ENCODE assay signal across 31 mouse cellular contexts in genomic region chr7:79588284-79588683, GRCm38 (mm10). TPM values are rescaled to one million over a fixed set of nuclear protein-coding genes. Genes with fewer than 3 reads are reported as not detected.
DNase-seq lines count a peak whose midpoint lies in the region; ATAC-seq and TF ChIP-seq lines count a peak whose summit lies in the region.
"Had no signal": no experiment of that assay in that cellular context is flagged by ENCODE, and none has a peak within 500 bp of the region (broad histone marks: within the 10 kb centered on the region; RNA-seq: fewer than 3 reads in every experiment).

No protein-coding gene starts in this region.

- DNase-seq in forebrain, embryonic 10.5 days (ENCODE audit: extremely low spot score, low spot score) = no peak
- DNase-seq in liver, adult 2 months (ENCODE audit: extremely low read depth, low read depth, low spot score) = peak; percentile 5
- no peak for DNase-seq in liver, postnatal 0 days
- DNase-seq in ES-E14 (ENCODE audit: low read depth, low spot score) = no peak
- DNase-seq in brain, embryonic 14.5 days (ENCODE audit: low read depth) = peak; percentile 70
- DNase-seq in gastrocnemius, postnatal 14 days = no peak
- DNase-seq: adrenal gland, postnatal 14 days; cerebellum, adult 8-10 months; cerebellum, postnatal 25 days; gastrocnemius, adult 2 months; heart, postnatal 10 days; kidney, adult 8-10 months; kidney, postnatal 10 days; layer of hippocampus, postnatal 36 days; lung, embryonic 14.5 days; lung, postnatal 14 days; midbrain, embryonic 14.5 days had no signal

- H3K9me3 ChIP-seq in forebrain, embryonic 12.5 days = peaks cover 6% of the 10 kb centered on the region
- H3K9me3 ChIP-seq in forebrain, embryonic 10.5 days = peaks cover 8% of the 10 kb centered on the region; the same call in 1 of the 2 replicates
- H3K9me3 ChIP-seq in liver, postnatal 0 days (ENCODE audit: low read length) = no peaks in the 10 kb centered on the region
- no peaks in the 10 kb centered on the region for H3K9me3 ChIP-seq in ES-E14 (ENCODE audit: control insufficient read depth, insufficient read depth, low read depth, low read length)
- H3K9me3 ChIP-seq in kidney, embryonic 16.5 days (ENCODE audit: low read length) = peaks cover 7% of the 10 kb centered on the region
- H3K9me3 ChIP-seq: hindbrain, embryonic 15.5 days; limb, embryonic 10.5 days had no signal

- TF ChIP-seq CTCF in liver, adult 2 months (IDR thresholded peaks at IDR 0.05; ENCODE audit: low read depth, low read length) = no peak
- TF ChIP-seq CTCF in liver, postnatal 0 days (IDR thresholded peaks at IDR 0.05; ENCODE audit: low read depth) = no peak
- no peak for TF ChIP-seq CTCF in brain, embryonic 14.5 days (IDR thresholded peaks at IDR 0.05; ENCODE audit: borderline replicate concordance, extremely low read depth, insufficient read depth, insufficient read length)

- no peaks in the 10 kb centered on the region for H3K79me2 ChIP-seq in liver, adult 2 months (ENCODE audit: control insufficient read depth, insufficient read depth, low read length)

- H3K36me3 ChIP-seq in forebrain, embryonic 12.5 days (replicated peaks) = no peaks in the 10 kb centered on the region
- no peaks in the 10 kb centered on the region for H3K36me3 ChIP-seq in forebrain, embryonic 10.5 days (replicated peaks)
- no peaks in the 10 kb centered on the region for H3K36me3 ChIP-seq in liver, adult 2 months (ENCODE audit: control insufficient read depth, insufficient read depth, low read length)
- no peaks in the 10 kb centered on the region for H3K36me3 ChIP-seq in liver, postnatal 0 days (replicated peaks; ENCODE audit: insufficient read depth, low read length)
- H3K36me3 ChIP-seq in ES-E14 (ENCODE audit: control insufficient read depth, insufficient read depth, low read length, poor library complexity, severe bottlenecking) = no peaks in the 10 kb centered on the region
- no peaks in the 10 kb centered on the region for H3K36me3 ChIP-seq in kidney, embryonic 16.5 days (ENCODE audit: insufficient read depth, low read length)
- H3K36me3 ChIP-seq: heart, embryonic 13.5 days; hindbrain, embryonic 15.5 days; limb, embryonic 10.5 days; limb, embryonic 15.5 days; neural tube, embryonic 12.5 days had no signal

- no peak for ATAC-seq in forebrain, embryonic 12.5 days (ENCODE audit: low FRiP score)
- ATAC-seq in liver, postnatal 0 days = no peak
- no peak for ATAC-seq in kidney, embryonic 16.5 days (ENCODE audit: low FRiP score, low TSS enrichment)
- ATAC-seq: Patski had no signal

- H3K4me1 ChIP-seq in forebrain, embryonic 12.5 days = peaks cover 46% of the 10 kb centered on the region
- peaks cover 47% of the 10 kb centered on the region for H3K4me1 ChIP-seq in forebrain, embryonic 10.5 days
- H3K4me1 ChIP-seq in liver, adult 2 months (ENCODE audit: control insufficient read depth, insufficient read depth, low read length) = 0 out of 2 replicates have a peak, but pooled peaks cover 2% of the 10 kb centered on the region
- H3K4me1 ChIP-seq in liver, postnatal 0 days (ENCODE audit: insufficient read depth) = no peaks in the 10 kb centered on the region
- peaks cover 0 to 11% of the 10 kb centered on the region in 2 experiments; a peak in 1 of 4 replicates for H3K4me1 ChIP-seq in ES-E14 (ENCODE audit: control insufficient read depth in 2 of 2, insufficient read depth in 2 of 2, low read length in 2 of 2, poor library complexity in 1 of 2)
- peaks cover 11% of the 10 kb centered on the region for H3K4me1 ChIP-seq in kidney, embryonic 16.5 days (ENCODE audit: insufficient read depth, low read length)

- H3K9ac ChIP-seq in forebrain, embryonic 12.5 days = no peak overlapping the region
- H3K9ac ChIP-seq in liver, adult 2 months (ENCODE audit: low read depth, low read length) = no peak overlapping the region
- H3K9ac ChIP-seq in liver, postnatal 0 days (replicated peaks) = no peak overlapping the region
- no peak overlapping the region for H3K9ac ChIP-seq in ES-E14 (ENCODE audit: insufficient read depth, low read depth, low read length, poor library complexity, severe bottlenecking)
- H3K9ac ChIP-seq in kidney, embryonic 16.5 days (replicated peaks; ENCODE audit: low read length) = no peak overlapping the region
- H3K9ac ChIP-seq: heart, embryonic 13.5 days; hindbrain, embryonic 15.5 days; limb, embryonic 15.5 days; liver, embryonic 14.5 days; lung, embryonic 14.5 days; neural tube, embryonic 12.5 days had no signal

- no peak overlapping the region for H3K4me2 ChIP-seq in forebrain, embryonic 12.5 days
- H3K4me2 ChIP-seq in liver, postnatal 0 days (ENCODE audit: low read depth, low read length) = no peak overlapping the region
- no peak overlapping the region for H3K4me2 ChIP-seq in kidney, embryonic 16.5 days (replicated peaks; ENCODE audit: low read depth, low read length)
- H3K4me2 ChIP-seq: heart, embryonic 13.5 days; hindbrain, embryonic 15.5 days; limb, embryonic 15.5 days; lung, embryonic 14.5 days; neural tube, embryonic 12.5 days had no signal

- TF ChIP-seq POLR2A in liver, adult 2 months (IDR thresholded peaks at IDR 0.05; ENCODE audit: extremely low read depth, insufficient read depth, low read length) = no peak
- no peak for TF ChIP-seq POLR2A in brain, embryonic 14.5 days (IDR thresholded peaks at IDR 0.05; ENCODE audit: borderline replicate concordance, extremely low read depth, insufficient read depth, insufficient read length, poor library complexity, severe bottlenecking)

- 82% methylated on average over 3 of the region's 3 CpGs for whole genome bisulfite sequencing in forebrain, embryonic 12.5 days
- WGBS in forebrain, embryonic 10.5 days = 86% methylated on average over 3 of the region's 3 CpGs
- 81% methylated on average over 3 of the region's 3 CpGs for WGBS in liver, adult 2 months
- WGBS in liver, postnatal 0 days (ENCODE audit: insufficient replicate concordance) = 67% methylated on average over 3 of the region's 3 CpGs
- WGBS in kidney, embryonic 16.5 days = 82% methylated on average over 3 of the region's 3 CpGs

- H3K4me3 ChIP-seq in forebrain, embryonic 12.5 days (replicated peaks) = no peak overlapping the region
- no peak overlapping the region for H3K4me3 ChIP-seq in forebrain, embryonic 10.5 days
- H3K4me3 ChIP-seq in liver, adult 2 months (ENCODE audit: insufficient read depth, low read depth, low read length) = no peak overlapping the region
- H3K4me3 ChIP-seq in liver, postnatal 0 days (ENCODE audit: low read depth, low read length) = no peak overlapping the region
- H3K4me3 ChIP-seq in ES-E14 (ENCODE audit: insufficient read depth in 1 of 2, low read depth in 1 of 2, low read length in 2 of 2, poor library complexity in 1 of 2, severe bottlenecking in 1 of 2) = no peak overlapping the region
- H3K4me3 ChIP-seq in kidney, embryonic 16.5 days (ENCODE audit: low read length) = no peak overlapping the region
- H3K4me3 ChIP-seq: gastrocnemius, adult 2 months; heart, embryonic 13.5 days; hindbrain, embryonic 15.5 days; limb, embryonic 10.5 days; limb, embryonic 15.5 days; neural tube, embryonic 12.5 days had no signal

- peaks cover 47% of the 10 kb centered on the region for H3K27me3 ChIP-seq in forebrain, embryonic 12.5 days
- H3K27me3 ChIP-seq in forebrain, embryonic 10.5 days (ENCODE audit: poor library complexity, severe bottlenecking) = peaks cover 92% of the 10 kb centered on the region
- peaks cover 10% of the 10 kb centered on the region; the same call in 1 of the 2 replicates for H3K27me3 ChIP-seq in liver, adult 2 months (ENCODE audit: control insufficient read depth, insufficient read depth, low read length)
- H3K27me3 ChIP-seq in liver, postnatal 0 days (ENCODE audit: insufficient read depth, low read length) = peaks cover 48% of the 10 kb centered on the region
- H3K27me3 ChIP-seq in kidney, embryonic 16.5 days (ENCODE audit: insufficient read depth, low read length) = peaks cover 58% of the 10 kb centered on the region

- in situ Hi-C loops in ES-E14 (cut with MboI; ENCODE audit: low sequenced_read_pairs in 2 of 2, unreplicated experiment in 2 of 2) = no loop called here

- intact Hi-C loops in gastrocnemius, postnatal 14 days (cut with DNase I; ENCODE audit: low total_unique reads) = no loop called here

- peak overlapping the region; percentile 98; the same call in 1 of the 2 replicates for H3K27ac ChIP-seq in forebrain, embryonic 12.5 days
- no peak overlapping the region for H3K27ac ChIP-seq in forebrain, embryonic 10.5 days
- H3K27ac ChIP-seq in liver, adult 2 months (replicated peaks; ENCODE audit: insufficient read depth, low read depth, low read length) = no peak overlapping the region
- H3K27ac ChIP-seq in liver, postnatal 0 days (ENCODE audit: low read depth) = no peak overlapping the region
- H3K27ac ChIP-seq in ES-E14 (ENCODE audit: insufficient read depth, low read depth, low read length, poor library complexity, severe bottlenecking) = no peak overlapping the region
- no peak overlapping the region for H3K27ac ChIP-seq in kidney, embryonic 16.5 days (ENCODE audit: low read length)
- H3K27ac ChIP-seq: gastrocnemius, adult 2 months; heart, embryonic 13.5 days; hindbrain, embryonic 15.5 days; limb, embryonic 10.5 days; limb, embryonic 15.5 days; liver, embryonic 14.5 days; neural tube, embryonic 12.5 days had no signal

- TF ChIP-seq EP300 in liver, postnatal 0 days (IDR thresholded peaks at IDR 0.05; ENCODE audit: low read depth) = no peak

TF ChIP-seq in ES-E14, 5 proteins besides CTCF, POLR2A, EP300 and RAD21:
- TF ChIP-seq ZC3H11A (IDR thresholded peaks at IDR 0.05; ENCODE audit: borderline replicate concordance, low read depth, low read length) = no peak
- peak; percentile 78; the same call in 1 of the 2 replicates for TF ChIP-seq HCFC1 (IDR thresholded peaks at IDR 0.05; ENCODE audit: borderline replicate concordance, insufficient read depth, low read length)
- no peak for TF ChIP-seq MAFK (IDR thresholded peaks at IDR 0.05; ENCODE audit: insufficient read depth, low read depth, low read length)
- TF ChIP-seq ZNF384 (IDR thresholded peaks at IDR 0.05; ENCODE audit: low read depth, low read length) = no peak
- TF ChIP-seq CHD2 (IDR thresholded peaks at IDR 0.05; ENCODE audit: low read depth, low read length) = no peak

RNA-seq across cellular contexts. Expression of gene Rhcg, which starts 29.2 kb away (rescaled TPM):
- 7.1 and 8.5 TPM in 2 replicates for polyA plus RNA-seq in forebrain, embryonic 12.5 days (2016; fragmentation: Nextera tagmentation; extraction: Ambion mirVana)
- 2.4 and 3.3 TPM in 2 replicates for polyA plus RNA-seq in forebrain, embryonic 10.5 days (2016; fragmentation: Nextera tagmentation; extraction: Ambion mirVana)
- not detected in 2 replicates for total RNA-seq in liver, adult 2 months (2014; rRNA removed)
- polyA plus RNA-seq in liver, adult 2 months (2012; rRNA removed) = not detected in 2 replicates
- polyA plus RNA-seq in liver, postnatal 0 days (2015; fragmentation: Nextera tagmentation; extraction: Ambion mirVana) = 0.20 TPM in 1 of 2 replicates, not detected in the other
- 1.0 and 1.5 TPM in 2 replicates for total RNA-seq in ES-E14 (2012; rRNA removed)
- polyA plus RNA-seq in brain, embryonic 14.5 days (2012; rRNA removed) = 1.6 and 3.0 TPM in 2 replicates
- not detected for total RNA-seq in gastrocnemius, postnatal 14 days (2021)
- polyA plus RNA-seq in kidney, embryonic 16.5 days (2015; fragmentation: Nextera tagmentation; extraction: Ambion mirVana) = 54.3 and 68.2 TPM in 2 replicates
- total RNA-seq: gastrocnemius, adult 2 months; gastrocnemius, postnatal 4 days; heart, adult 8-10 months; hematopoietic stem cell, adult 5-6 weeks had no signal
- polyA plus RNA-seq: heart, embryonic 13.5 days; limb, embryonic 10.5 days; limb, embryonic 15.5 days; lung, embryonic 14.5 days; small intestine, adult 2 months; stomach, embryonic 14.5 days had no signal

Comparison
In these comparisons a context has a peak if more than half of its experiments do, and no peak if none do; other contexts are left out.
1. DNase-seq: peak in liver, adult 2 months (single experiment) and brain, embryonic 14.5 days (single experiment); none in forebrain, embryonic 10.5 days (single experiment), liver, postnatal 0 days (single experiment), ES-E14 (single experiment) and gastrocnemius, postnatal 14 days (single experiment).